Mouse (Mus musculus): ENCODE measurements around the gene S100a4.

Gene S100a4

DNA sequence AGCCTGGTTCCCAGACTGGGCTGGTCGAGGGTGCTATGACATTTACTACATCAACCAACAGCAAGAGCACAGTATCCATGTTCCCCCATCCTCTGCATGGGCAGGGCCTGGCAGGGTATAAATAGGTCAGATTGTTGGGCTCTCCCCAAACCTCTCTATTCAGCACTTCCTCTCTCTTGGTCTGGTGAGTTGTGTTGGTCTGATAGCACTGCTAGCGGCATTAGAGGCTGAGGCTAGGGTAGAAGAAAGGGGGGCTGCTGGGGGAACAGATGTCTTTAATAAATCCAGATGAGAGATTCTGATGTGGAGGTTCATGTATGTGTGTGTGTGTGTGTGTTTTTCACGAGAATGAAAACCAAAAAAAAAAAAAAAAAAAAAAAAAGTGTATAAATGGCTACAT is at the start of gene S100a4:
TSS of gene S100a4 (plus strand) at position 149 of the 400 bp plus-strand sequence.
- DNase-seq, result no peak

DNA sequence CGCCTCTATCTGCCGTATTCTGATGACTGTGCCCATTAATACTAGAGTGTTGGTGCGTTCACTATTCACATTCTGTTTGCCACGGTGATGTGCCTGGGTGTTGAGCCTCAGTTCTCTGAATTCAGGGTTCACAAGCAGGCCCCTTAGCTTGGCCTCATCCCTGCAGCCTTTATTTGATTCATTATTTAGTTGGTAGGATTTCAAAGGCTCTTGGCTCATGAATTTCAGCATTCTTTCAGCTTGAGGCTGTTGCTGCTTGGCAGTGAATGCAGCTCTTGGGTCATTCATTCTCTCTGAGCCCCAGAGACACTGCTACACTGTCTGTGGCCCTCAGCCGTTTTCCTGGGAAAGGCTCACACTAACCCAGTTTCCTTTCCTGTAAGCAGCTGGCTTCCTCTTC is 47.6 kb upstream of the S100a4 start:
- peak in 1 of 2 experiments; percentile 15 for DNase-seq

DNA sequence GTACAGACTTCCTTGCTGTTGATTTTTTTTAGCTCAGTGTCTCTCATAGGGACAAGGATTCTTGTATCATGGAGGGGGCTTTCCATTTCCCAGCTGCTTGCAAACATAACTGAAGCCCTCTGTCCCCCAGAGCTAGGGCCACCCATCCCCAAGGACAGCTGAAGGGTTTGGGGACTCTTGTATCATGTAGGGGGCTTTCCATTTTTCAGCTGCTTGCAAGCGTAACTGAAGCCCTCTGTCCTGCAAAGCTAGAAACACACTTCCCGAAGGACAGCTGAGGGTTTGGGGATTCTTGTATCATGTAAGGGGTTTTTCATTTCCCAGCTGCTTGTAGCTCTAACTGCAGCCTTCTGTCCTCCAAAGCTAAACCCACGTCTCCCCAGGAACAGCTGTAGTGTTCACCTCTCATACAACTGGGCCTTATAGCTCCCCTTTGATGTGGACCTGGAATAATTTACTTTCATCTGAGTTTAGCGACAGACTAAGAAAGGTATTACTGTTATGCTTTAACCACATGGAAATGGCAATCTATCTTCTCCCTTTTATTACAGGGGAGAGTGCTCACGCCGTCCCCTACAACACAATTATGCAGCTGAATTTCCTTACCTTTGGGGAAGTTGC is 43.5 kb upstream of the S100a4 start, which contains the start of gene S100a3:
TSS of gene S100a3 (plus strand) at position 571 of the 621 bp plus-strand sequence.
- no peak for DNase-seq

DNA sequence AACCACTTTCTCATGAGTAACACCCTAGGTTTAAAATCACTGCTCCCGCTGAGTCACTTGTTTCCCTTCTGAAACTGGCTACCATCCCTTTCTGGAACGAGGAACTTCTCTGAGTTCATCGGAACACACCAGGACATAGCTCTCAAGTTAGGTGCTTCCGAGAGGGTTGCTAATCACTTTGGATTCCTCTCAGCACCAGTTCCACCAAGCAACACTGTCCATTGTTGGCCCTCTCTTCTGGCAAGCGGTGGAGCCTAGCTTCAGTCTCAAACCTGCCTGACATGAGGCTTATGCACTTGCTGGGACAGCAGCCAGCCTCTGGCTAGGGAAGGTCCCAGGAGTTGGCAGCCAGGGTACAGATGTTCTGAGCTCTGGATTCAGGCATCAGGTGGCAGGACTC is 28.9 kb upstream of the S100a4 start:
- no peak for DNase-seq

DNA sequence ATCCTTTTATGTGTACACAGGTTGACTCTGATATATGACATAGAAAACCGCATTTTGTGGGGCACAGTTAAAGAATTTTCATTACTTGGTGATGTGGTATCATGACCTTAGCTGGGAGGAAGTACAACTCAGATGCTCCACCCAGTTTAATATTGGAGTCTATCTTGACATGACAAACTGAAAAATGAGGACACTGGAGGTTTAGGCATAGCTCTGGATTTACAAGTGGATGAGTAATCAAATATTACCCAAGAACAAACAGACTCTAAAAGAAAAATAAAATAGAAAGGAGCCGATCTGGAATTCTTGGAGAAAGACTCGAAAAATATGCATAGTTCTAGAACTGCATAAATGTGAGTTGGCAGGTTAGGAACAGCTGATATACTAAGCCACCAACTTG is 28.3 kb upstream of the S100a4 start:
- DNase-seq, result no peak

DNA sequence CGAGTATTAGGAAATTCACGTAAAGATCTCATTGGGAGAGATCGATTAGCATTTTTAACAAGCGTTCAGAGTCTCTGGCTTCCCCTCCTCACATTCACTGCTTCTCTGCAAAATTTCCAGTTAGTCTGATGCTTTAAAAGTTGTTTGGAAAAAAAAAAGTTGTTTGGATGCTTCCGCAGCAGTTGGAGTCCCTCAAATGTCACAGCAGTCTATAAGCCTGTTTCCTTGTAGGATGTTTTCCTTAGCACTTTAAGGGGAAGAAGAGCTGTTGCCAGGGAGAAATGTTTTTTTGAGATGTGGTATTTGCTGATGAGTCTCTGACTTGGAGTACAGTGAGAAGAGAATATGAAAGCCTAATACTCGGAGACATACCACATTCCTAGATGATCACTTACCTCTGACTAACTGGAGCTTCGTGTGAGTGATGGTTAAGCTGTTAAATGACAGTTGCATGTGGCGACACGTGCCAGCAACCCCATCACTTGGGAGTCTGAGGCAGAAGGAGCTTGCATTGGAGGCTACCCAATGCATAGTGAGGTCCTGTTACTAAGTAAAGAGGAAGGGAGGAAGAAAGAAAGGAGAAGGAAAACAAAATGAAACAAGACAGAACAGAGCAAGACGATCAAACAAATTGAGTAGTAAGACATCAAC is 27.1 kb upstream of the S100a4 start:
- no peak for DNase-seq

DNA sequence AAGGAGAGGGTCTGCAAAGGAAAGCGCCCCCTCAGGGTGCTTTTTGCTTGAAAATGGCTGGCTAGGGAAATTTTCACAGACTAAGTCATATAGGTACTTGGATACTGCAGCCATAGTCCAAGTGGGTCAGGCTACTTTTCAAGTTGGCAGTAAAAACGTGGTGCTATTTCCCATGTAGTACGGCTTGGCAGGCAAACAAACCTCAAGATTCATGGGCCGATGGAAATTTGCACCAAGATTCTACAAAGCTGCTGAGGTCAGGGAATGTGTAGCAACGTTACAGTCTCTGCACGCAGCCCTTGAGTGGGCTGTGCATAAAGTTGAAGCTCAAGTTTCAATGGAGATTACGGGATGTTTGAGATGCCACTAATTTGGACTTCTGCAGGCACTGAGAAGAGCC is 24.1 kb upstream of the S100a4 start:
- DNase-seq, result no peak

DNA sequence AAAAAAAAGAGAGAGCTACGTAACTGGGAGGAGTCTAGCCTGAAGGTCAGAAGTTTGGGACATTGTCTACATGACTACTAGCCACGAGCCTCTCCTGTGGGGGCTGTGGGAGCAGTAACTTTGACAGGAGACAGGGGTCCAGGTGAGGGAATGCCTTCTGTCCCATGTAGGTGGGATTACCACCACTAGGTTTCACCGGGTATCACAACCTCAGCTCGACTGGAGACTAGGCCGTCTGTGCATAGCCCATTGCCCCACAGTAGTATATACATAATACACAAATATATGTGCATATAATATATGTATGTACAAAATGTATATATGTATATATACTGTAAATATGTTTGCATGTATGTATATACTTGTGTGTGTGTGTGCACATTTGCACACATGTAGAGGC is 22.4 kb upstream of the S100a4 start:
- no peak for DNase-seq

DNA sequence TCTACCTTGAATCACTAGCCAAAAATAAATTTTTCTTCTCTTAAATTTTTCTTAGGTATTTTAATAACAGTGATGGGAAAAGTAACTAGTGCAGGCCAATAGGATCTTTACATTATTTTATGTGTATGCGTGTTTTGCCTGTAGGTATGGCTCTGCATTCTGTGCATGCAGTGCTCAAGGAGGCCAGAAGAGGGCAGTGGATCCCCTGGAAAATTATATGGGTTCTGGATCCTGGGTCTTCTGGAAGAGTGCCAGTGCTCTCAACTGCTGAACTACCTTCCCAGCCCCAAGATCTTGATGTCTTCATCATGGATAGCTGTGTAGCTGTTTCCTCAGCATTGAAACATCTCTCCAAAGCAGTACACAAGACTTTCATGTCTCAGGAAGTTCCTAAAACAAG is 21.4 kb upstream of the S100a4 start:
- peak in 1 of 2 experiments; percentile 19 for DNase-seq

DNA sequence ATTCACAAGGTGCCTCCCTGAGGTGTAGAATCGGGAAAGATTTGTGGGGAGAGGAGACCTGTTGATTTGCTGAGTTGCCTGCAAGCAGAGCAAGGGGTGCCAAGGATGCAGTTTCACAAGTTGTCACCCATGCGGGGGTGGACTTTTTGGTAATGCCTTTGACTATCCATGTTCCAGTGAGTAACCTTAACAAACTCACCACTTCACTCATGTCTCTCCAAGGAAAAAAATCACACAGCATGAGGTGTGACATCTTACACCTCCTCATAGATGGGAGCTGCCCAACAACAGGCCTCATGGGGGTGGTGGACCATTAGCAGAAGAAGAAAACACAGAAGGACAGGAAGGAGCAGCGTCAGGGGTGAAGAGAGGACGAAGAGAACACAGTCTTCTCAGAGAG is 21.0 kb upstream of the S100a4 start:
- DNase-seq, result no peak

DNA sequence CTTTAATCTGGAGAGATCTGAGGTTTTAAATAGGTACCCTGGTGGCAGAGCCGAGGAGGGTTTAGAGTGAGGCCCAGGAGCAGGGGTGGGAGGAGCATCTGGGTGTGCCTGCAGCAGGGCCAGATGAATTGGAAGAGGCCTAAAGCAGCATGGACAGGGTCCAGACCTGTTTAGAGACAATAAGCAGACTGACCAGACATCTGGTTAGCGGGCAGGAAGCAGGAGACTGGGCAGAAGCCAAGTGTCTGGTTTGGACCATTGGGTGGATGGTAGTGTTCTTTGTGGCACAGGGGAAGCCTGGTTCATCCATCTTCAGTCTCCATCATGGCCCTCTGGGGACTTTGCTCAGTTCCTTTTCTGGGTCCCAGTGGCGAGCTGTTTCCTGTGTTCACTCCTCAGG is 19.7 kb upstream of the S100a4 start:
- DNase-seq, result peak; percentile 62 to 68

DNA sequence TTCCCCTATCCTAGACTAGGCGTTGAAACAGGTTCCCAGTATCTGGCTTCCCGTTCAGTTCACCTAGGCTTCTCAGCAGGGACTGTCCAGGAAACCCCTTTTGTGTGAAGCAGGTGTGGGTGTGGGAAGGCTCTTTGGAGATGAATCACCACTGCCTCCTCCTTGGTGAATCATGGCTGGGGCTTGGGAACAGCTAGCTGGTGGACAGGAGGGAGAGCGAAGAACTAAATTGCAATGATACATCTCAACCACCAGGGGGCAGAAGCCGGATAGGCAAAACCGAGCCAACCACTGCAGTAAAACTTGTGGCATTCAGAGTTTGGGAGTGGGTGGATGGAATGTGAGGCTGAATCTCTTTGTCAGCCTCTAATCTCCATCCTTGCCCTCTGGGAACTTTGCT is 18.0 kb upstream of the S100a4 start:
- DNase-seq, result peak; percentile 48 to 71

DNA sequence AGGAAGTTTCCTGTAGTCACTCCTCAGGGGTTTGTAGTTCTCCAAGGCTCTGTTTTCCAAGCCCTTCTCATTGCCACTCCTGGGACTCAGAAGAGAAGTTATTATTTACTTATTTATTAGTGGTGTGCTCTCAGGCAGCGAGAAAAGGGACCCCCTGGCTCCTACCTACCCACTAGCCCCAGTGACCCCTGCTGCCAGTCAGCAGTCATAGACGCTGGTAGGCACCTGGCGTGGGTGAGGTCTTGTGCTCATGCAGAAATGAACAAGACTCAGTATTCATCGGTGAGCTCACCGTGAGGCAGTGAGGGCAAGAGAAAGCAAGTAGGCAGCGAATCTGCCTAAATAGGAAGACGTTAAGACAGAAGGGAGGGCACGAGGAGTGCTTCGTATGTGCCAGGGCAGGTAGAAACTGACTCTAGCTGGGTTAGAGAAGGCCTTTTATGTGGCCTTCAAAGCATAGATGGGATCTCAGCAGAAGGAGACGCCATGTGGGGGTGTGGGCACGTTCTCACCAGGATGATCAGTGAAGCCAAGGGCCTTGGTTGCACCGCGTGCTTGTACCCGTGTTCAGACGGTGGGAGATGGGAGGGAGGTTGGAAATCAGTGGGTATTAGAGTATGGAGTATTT is 17.4 kb upstream of the S100a4 start:
- DNase-seq, result no peak

DNA sequence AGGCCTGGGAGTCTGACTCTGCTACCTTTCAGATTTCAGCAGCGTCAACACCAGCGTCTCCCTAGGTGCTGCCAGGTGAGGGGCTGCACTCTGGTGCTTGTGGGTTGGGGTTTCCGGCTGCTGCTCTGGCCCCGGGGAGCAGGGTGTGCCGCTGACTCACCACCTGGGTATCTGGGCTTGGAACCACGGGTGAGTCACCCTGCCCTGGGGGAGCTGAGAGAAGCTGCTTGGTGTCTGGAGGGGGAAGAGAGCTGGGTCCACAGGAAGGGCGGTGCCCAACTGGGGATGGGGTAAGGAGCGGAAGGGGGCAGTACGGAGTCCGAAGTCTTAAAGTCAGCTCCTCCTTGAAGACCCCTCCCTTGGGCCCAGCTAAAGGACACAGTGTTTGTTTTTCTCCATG is 16.7 kb upstream of the S100a4 start:
- DNase-seq, result peak; percentile 18 to 24

DNA sequence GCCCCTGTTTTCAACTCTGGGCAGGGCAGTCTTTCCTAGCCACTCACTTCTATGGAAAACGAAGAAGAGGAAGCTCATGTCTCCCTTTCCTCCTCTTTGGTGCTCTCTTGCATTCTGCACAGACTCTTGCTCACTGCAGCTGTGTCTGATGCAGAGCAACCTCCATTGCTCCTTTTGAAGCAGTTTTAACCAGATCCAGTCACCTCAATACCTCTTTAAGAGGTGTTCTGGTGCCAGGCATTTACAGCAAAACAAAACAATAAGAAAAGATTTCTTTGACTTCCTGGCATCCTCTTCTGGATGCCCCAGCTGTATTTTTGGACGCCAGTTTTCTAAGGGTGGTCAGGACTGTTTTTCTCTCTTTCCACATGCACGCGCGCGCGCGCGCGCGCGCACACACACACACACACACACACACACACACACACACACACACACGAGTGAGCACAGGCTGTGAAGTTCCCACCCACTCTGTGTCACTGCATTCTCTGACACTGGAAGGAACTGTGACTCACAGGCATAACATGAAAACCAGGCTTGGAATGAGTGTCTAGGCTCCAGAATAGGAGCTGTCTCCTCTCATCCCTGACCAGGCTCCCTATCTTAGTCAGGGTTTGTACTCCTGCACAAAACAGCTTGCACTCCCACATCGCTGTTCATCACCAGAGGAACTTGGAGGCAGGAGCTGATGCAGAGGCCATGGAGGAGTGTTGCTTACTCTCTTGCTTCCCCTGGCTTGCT is 16.0 kb upstream of the S100a4 start:
- DNase-seq, result peak in 1 of 2 experiments; percentile 29

DNA sequence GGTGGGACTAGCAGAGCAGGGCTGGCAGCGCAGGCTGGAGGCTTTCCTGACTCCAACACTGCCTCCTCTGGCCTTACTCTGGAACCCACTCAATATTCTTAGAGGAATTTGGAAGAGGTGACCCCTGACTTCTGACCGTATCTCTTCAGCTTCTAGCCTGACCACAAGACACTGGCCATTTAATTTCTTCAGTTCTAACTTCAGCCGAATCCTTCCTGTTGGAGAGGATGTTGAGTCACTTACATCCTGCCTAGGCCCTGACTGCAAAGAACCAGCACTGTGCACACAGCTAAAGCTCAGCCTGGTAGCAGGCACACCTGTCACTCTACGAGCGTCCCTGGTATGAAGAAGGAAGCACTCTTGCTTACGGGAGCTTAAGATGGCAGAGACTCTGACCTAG is 14.2 kb upstream of the S100a4 start:
- peak in 1 of 2 experiments; percentile 37 for DNase-seq

DNA sequence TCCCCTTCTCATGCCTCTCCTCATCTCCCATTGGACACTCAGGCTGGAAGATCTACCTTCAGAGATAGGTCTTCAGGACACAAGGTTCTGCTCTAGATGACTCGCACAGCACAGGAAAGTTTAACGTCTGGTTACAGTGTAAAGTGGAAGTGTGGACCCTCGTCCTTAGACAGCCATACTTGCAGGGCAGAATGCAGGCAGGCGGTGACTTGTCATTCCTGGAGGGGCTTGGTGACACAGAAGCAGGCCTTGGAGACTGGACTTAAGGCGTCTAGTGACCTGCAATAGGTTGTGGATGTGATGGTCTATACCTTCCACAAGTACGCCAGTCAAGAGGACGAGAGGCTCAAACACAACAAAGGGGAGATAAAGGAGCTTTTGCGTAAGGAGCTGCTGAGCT is 13.6 kb upstream of the S100a4 start, which contains the start of gene S100a2:
TSS of gene S100a2 (plus strand) at position 301 of the 400 bp plus-strand sequence.
- DNase-seq, result no peak

DNA sequence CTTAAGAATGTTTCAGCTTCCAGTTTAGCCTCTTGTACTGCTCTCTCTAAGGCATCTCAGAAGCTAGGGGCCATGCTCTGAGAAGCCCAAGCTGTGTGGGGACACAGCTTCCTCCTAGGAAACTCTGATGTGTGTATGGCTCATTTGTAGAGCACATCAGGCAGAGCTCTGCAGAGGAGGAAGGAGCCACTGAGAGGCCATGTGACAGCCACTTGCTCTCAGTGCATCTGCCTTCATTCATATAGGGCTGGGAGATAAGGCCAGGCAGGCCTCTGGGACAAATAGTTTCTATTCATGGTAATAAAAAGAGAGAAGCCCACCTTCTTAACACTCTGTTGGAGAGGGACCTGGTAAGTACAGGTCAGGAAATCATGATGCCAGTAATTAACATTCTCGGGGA is 9.1 kb upstream of the S100a4 start:
- no peak for DNase-seq

DNA sequence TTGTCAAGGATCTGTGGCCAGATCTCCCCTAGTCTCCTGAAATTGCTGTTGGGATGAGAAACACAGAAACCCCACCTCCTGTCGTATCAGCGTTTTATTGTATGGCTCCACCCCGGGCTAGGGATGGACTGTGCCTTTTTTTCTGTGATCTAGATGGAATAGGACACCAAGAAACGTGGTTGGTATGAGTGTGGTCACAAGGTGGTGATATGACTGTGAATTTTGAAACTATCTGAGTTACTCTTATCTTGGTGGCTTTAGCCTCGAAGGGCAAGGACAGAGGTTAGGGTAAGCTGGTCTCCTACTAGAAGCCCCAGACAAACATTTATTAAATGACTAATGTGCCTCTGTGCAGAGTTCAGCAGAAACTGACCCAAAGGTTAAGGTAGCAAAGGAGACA is 8.0 kb upstream of the S100a4 start:
- DNase-seq, result no peak

DNA sequence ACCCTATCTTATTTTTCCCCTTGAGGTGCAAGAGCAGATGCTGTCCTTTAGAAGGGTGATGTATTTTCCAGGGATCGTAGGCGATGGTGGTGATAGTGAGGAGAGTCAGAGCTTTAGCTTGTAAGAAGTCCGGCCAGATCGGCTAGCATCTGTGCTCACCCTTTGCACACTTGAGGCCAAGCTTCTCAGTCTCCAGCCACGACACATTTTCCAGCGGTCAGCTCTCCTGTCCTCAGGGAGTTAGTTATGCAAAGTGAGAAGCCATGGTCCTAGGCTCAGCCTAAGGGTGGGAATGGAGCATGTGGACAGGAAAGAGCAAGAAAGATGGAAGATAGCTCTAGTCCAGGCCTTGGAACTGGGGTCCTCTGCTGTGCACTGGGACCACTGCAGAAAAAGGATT is 6.8 kb upstream of the S100a4 start:
- no peak for DNase-seq

DNA sequence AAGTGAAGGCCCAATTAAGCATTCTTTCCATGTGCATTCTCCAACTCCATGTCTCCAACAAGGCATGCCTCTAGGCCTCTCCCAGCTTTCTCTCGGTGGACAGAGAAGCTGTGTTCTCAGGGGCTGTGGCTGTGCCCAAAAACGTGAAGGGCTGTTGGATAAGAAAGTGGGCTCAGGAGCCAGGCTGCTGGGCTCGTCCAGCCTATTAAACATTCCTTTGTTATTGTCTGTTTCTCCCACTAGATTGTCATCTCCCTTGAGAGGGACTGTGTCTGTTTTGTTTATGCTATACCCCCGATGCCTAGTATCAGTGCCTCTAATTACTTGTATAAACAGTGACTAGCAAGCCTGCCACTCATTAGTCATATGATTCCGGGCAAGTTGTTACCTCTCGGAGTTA is 5.8 kb upstream of the S100a4 start:
- DNase-seq, result no peak

DNA sequence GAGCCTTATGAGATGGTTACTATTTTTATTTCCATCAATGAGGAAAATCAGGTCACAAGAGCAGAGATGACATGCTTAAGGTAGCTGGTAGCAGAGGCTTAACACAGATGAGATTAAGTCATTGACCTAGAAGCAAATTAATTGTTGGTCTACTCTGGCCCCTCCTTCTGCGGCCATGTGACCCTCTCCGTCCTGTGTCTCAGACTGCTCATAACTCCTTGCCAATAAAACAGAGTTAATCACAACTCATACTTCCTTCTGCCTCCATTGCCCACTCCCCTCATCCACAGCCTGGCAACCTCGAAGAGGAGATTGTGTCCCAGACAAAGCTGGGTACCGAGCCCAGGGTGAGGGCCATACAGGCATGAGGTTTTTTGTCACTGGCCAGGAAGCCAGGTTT is 5.4 kb upstream of the S100a4 start:
- DNase-seq, result no peak

DNA sequence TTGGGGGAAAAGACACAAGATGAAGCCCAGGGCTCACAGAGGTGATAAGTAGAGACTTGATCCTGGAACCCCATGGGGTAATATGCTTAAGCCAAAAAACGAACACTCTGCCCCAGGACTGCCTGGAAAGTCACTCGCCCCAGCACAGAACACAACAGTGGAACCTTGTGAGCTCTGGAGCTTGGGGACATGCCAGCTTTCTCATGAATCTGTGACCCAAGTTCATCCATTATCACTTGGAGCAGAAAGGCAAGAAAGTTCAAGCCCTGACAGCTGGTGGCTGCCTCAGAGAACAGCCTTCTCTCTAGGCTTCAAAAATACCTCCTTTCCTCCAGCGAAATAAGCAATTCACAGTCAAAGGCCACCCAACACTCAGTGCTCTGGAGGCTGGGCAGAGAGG is 4.2 kb upstream of the S100a4 start:
- DNase-seq, result peak; percentile 49 to 56

DNA sequence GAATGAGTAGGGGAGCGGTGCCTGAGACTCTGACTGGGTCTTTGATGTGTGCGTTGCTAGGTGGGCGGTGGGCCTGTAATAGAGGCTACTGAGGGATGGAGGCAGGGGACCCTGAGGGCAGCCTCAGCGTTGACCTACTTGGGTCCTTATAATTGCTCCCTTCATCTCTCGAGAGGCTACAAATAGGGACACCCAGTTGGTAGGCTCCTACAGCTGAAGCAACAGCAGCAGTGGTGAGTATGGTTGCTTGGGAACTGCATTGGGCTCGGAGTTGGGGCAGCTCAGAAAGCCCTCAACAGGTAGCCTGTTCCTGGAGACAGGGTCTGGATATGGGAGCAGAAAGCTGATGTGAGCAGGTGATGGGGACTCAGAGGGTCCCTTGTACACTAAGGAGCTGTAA is 3.5 kb upstream of the S100a4 start:
- no peak for DNase-seq

All from kidney, postnatal 36 days (tissue).